Mouse (Mus musculus) heart, postnatal 14 days (tissue): ENCODE measurements around the gene Ctsw. TPM values are rescaled to one million over a fixed set of nuclear protein-coding genes. Genes with fewer than 3 reads are reported as not detected.
A peak's percentile ranks its signal among the peaks of the same experiment; 100 is the strongest.

Experiments
- DNase-seq, 2 experiments: peaks; one replicate each; pipeline ENCODE4 v3.0.0; 2021 to 2022
- intact Hi-C: fragments of 180-260 bp; cut with DNase I; formaldehyde crosslinking; loops from one replicate; pipeline ENCODE4 v1.15.1; 2025
- total RNA-seq, 2 experiments: library from RNA; stranded (reverse); gene quantifications; 2 replicates each; pipeline ENCODE4 v1.2.3; 2021

The Ctsw gene
- total RNA-seq, 2 experiments from 2014 or later: 0.71 TPM; not detected in 1

GRCm38 (mm10) chr19:5466916-5467500 lies 1.3 kb downstream of the Ctsw start:
- intact Hi-C loops: no loop called here
- no peak for DNase-seq

GRCm38 (mm10) chr19:5465037-5465436 lies 3.3 kb downstream of the Ctsw start:
- intact Hi-C loops: no loop called here
- DNase-seq: no peak

DNA sequence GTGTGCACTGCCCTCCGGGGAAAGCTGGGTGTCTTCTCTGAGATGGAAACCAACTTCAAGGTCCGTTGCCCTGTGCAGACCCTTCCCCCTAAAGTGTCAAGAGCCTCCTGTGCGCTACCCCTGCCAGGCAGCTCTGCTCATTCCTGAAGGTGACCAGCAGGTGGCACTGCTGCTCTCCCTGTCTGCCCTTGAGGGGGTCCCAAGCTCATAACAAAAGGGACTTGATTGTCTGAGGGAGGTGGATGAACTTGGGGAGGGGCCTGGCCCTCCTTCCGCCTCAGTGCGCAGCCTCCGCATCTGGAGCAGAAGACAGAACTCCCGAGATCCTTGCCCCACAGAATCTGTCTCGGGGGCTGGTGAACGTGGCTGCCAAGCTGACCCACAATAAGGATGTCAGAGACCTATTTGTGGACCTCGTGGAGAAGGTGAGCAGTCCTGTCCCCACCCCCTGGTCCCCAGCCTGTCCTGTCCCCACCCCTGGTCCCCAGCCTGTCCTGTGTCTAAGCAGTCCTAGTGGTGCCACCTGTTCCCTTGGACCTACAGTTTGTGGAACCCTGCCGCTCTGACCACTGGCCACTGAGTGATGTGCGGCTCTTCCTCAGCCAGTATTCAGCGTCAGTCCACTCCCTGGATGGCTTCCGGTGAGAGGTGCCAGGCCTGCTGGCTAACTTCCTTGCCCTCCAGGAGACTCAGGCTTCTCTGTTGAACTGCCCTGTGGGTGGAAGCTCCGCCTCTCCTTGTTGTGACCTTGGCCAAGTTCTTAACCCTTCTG lies 4.3 kb downstream of the Ctsw start:
- DNase-seq: peak; percentile 67 to 72
- intact Hi-C loops: loop anchor here (2.0 kb wide), 1 partner anchor 23 kb away; no protein-coding TSS in a partner anchor

- DNase-seq: peak in 1 of 2 experiments; percentile 1
- intact Hi-C loops: loop anchor here (2.0 kb wide), 1 partner anchor 24 kb away; no protein-coding TSS in a partner anchor
Observed at GRCm38 (mm10) chr19:5463212-5463611, 5.1 kb downstream of the Ctsw start.

GRCm38 (mm10) chr19:5461411-5461810 lies 6.9 kb downstream of the Ctsw start:
- DNase-seq: no peak
- intact Hi-C loops: no loop called here

- DNase-seq: peak; percentile 85 to 95
- intact Hi-C loops: no loop called here
Observed at GRCm38 (mm10) chr19:5460465-5460911, 7.8 kb downstream of the Ctsw start, which contains the start of gene Fibp. Gene Fibp (plus strand): TSS chr19:5460615.

GRCm38 (mm10) chr19:5459896-5460295 lies 8.4 kb downstream of the Ctsw start:
- intact Hi-C loops: no loop called here
- no peak for DNase-seq

- intact Hi-C loops: no loop called here
- peak in 1 of 2 experiments; percentile 32 for DNase-seq
Observed at GRCm38 (mm10) chr19:5459019-5459418, 9.3 kb downstream of the Ctsw start.

DNA sequence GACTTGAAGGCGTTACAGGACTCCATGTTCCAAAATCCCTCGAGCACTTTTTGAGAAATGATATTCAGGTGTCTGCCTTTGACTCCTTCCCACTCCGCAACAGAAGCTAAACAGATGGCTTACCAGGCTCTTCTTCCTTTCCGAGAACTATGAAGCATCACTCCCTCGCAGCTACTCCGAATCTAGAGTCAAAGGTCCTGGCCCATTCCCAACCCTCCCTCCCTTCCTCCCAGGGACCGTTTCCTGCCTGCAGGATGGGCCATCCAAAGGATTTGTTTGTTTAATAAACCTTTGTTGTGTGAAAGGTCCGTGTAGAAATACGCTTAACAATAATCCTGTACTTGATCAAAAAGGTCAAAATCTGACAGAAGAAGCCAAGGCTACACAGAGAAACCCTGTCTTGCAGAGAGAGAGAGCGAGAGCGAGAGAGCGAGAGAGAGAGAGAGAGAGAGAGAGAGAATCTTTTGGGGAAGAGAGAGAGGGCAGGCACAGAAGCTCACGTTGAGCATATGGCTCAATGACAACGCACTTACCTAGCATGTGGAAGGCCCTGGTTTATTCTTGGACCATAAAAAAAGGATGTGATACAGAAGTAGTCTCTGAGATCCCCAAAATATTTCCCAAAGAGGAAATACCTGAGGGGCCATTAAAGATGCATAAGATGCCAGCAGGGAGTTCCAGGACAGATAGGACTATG lies 10.4 kb downstream of the Ctsw start, which contains the start of gene Ccdc85b:
TSS of gene Ccdc85b (minus strand) at position 149 of the 697 bp plus-strand sequence.
- intact Hi-C loops: no loop called here

GRCm38 (mm10) chr19:5456922-5457745 lies 11.2 kb downstream of the Ctsw start:
- DNase-seq: peak; percentile 96
- intact Hi-C loops: no loop called here

More for the DNA sequence above, 10.4 kb downstream of the Ctsw start, which contains the start of gene Ccdc85b:
- DNase-seq: peak in 1 of 2 experiments; percentile 53

GRCm38 (mm10) chr19:5456241-5456921 lies 11.9 kb downstream of the Ctsw start:
- DNase-seq: peak; percentile 51 to 54
- intact Hi-C loops: no loop called here

DNA sequence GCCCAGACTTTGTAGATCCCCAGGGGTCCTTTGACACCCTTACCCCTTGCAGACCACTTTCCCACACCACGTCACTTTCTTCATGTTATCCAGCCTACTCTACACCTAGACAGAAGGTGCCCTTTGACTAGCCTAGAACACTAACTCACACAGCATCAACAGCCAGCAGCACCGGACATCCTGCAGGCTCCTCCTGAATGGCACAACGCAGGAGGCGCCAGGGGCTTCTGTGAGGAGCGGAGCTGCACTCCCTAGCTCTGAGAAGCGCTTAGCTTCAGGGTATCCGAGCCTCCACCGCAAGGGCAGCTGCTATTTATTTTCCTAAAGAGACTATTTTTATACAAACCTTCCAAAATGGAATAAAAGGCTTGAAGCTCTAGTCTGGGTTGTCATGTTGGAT lies 12.7 kb downstream of the Ctsw start:
- intact Hi-C loops: no loop called here
- no peak for DNase-seq

GRCm38 (mm10) chr19:5455037-5455436 lies 13.3 kb downstream of the Ctsw start:
- intact Hi-C loops: no loop called here
- DNase-seq: no peak

DNA sequence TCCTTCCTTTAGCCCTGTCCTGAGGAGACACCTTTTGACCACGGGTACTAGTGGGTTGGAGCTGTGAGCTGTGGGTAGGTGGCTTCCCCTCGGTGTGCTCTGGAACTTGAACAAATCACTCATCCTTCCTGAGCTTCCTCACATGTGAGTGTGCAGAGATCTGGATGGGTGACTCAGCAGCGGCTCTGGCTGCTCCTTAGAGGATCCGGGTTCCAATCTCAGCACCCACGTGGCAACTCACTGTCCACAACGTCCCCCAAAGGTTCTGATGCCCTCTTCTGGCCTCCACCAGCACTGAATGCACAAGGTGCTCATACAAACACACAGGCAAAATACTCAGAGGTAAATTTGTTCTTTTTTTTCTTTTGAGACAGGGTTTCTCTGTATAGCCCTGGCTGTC lies 16.5 kb downstream of the Ctsw start:
- DNase-seq: no peak
- intact Hi-C loops: no loop called here

DNA sequence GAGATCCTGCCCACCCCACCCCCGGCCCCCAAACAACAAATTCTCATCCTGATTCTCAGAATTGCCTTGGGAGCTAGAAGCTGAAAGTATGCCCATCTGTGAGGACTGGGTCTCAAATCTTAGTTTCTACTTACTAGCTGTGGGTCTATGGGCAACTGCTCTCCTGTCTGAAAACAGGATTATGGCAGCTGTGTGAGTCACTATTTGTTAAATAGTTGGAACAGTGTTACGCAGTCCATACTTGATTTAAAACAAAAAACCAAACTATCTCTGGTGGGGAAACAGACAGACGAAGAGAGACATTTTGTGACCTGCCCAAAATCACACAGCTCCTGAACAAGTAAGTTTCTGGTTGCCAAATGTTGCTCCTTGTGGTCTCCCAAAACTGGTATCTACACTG lies 18.6 kb downstream of the Ctsw start:
- DNase-seq: no peak
- intact Hi-C loops: no loop called here

- intact Hi-C loops: no loop called here
- DNase-seq: peak in 1 of 2 experiments; percentile 31
Observed at GRCm38 (mm10) chr19:5448354-5449150, 19.8 kb downstream of the Ctsw start.

GRCm38 (mm10) chr19:5447515-5448353 lies 20.6 kb downstream of the Ctsw start, which contains the start of gene Fosl1:
Gene Fosl1 (plus strand): TSS chr19:5447547.
- DNase-seq: peak; percentile 62 to 77
- intact Hi-C loops: no loop called here

DNA sequence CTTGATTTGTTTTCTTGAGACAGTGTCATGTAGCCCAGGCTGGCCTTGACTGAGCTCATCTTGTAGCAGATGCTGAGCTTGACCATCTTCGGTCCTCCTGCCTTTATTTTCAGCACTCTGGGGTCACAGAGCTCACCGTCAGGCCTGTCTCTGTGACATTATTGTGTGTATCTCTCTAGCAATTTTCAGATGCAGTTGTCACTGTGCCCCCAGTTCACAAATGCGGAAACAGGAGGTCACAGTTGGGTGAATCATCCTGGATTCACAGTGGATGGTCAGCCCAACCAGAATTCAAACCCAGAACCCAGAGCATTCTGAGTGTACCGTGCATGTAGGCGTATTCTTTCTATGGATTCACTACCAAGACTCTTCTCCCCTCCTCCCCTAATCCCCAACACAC lies 22.6 kb downstream of the Ctsw start:
- intact Hi-C loops: no loop called here
- DNase-seq: no peak
